Mouse (Mus musculus) right cerebral cortex, postnatal 10 days (tissue): Measurements from ENCODE around the gene Ribc1.

ENCODE experiments used
- DNase-seq, 2 experiments: peaks; one replicate each; pipeline ENCODE4 v3.0.0; 2021; ENCODE audit warnings: low spot score in 2 of 2

The Ribc1 gene

GRCm38 (mm10) chrX:152016151-152017145 lies at the start of gene Ribc1, which contains the start of gene Smc1a:
TSS of gene Ribc1 (minus strand) at chrX:152016295.
TSS of gene Smc1a (plus strand) at chrX:152016428.
- peak; percentile 94 to 95 for DNase-seq

GRCm38 (mm10) chrX:152065674-152066073 lies 49.6 kb upstream of the Ribc1 start:
- no peak for DNase-seq

- DNase-seq: no peak
Observed at GRCm38 (mm10) chrX:152054094-152054493, 38.0 kb upstream of the Ribc1 start.

GRCm38 (mm10) chrX:152052546-152052945 lies 36.5 kb upstream of the Ribc1 start:
- no peak for DNase-seq

- no peak for DNase-seq
Observed at GRCm38 (mm10) chrX:152047230-152047629, 31.1 kb upstream of the Ribc1 start.

- DNase-seq: no peak
Observed at GRCm38 (mm10) chrX:152039865-152040264, 23.8 kb upstream of the Ribc1 start.

GRCm38 (mm10) chrX:152019294-152019693 lies 3.2 kb upstream of the Ribc1 start:
- DNase-seq: no peak

- DNase-seq: no peak
Observed at GRCm38 (mm10) chrX:152017186-152017585, 1.1 kb upstream of the Ribc1 start.

- no peak for DNase-seq
Observed at GRCm38 (mm10) chrX:152015752-152016150, 344 bp downstream of the Ribc1 start.

GRCm38 (mm10) chrX:152007863-152008262 lies 8.2 kb downstream of the Ribc1 start:
- DNase-seq: no peak

GRCm38 (mm10) chrX:152002865-152003264 lies 13.2 kb downstream of the Ribc1 start:
- no peak for DNase-seq

- peak; percentile 87 to 88 for DNase-seq
Observed at GRCm38 (mm10) chrX:152001737-152002710, 14.1 kb downstream of the Ribc1 start, which contains the start of gene Hsd17b10. TSS of gene Hsd17b10 (plus strand) at chrX:152001845.

- DNase-seq: no peak
Observed at GRCm38 (mm10) chrX:152001182-152001684, 14.9 kb downstream of the Ribc1 start.

- no peak for DNase-seq
Observed at GRCm38 (mm10) chrX:151999006-151999710, 16.9 kb downstream of the Ribc1 start.
